Mouse (Mus musculus) intestine, postnatal 0 days (tissue): ENCODE data around the gene Vps37d. TPM values are rescaled to one million over a fixed set of nuclear protein-coding genes. Genes with fewer than 3 reads are reported as not detected.
A peak's percentile ranks its signal among the peaks of the same experiment; 100 is the strongest.

Experiments used
- ATAC-seq: fragments of 200-750 bp; cut with Nextera tagmentation; 2 replicates; pipeline ENCODE4 v1.8.0; 2017; ENCODE audit warnings: mild to moderate bottlenecking, moderate TSS enrichment, moderate library complexity
- H3K27ac ChIP-seq: fragments of 300-500 bp; sonication (generic); 2 replicates; pipeline ENCODE4 v1.5.1; 2014; ENCODE audit warnings: mild to moderate bottlenecking, low read depth, low read length, moderate library complexity
- H3K27me3 ChIP-seq: fragments of 300-500 bp; sonication (generic); replicated peaks from 2 replicates; pipeline ENCODE4 v1.6.1; 2014; ENCODE audit warnings: low read length, mixed read lengths; ENCODE audit not compliant: control insufficient read depth, insufficient read depth
- H3K36me3 ChIP-seq: fragments of 300-500 bp; sonication (generic); 2 replicates; pipeline ENCODE4 v1.6.1; 2014; ENCODE audit warnings: mild to moderate bottlenecking, moderate library complexity; ENCODE audit not compliant: control insufficient read depth, insufficient read depth
- H3K4me1 ChIP-seq: fragments of 300-500 bp; sonication (generic); replicated peaks from 2 replicates; pipeline ENCODE4 v1.6.1; 2014; ENCODE audit warnings: antibody characterized with exemption, low read length, mixed read lengths; ENCODE audit not compliant: control insufficient read depth, insufficient read depth
- H3K4me2 ChIP-seq: fragments of 300-500 bp; sonication (generic); replicated peaks from 2 replicates; pipeline ENCODE4 v1.6.1; 2014; ENCODE audit warnings: low read depth, mild to moderate bottlenecking, moderate library complexity
- H3K4me3 ChIP-seq: fragments of 300-500 bp; sonication (generic); 2 replicates; pipeline ENCODE4 v1.5.1; 2014; ENCODE audit warnings: low read depth, low read length
- H3K9ac ChIP-seq: fragments of 300-500 bp; sonication (generic); 2 replicates; pipeline ENCODE4 v1.6.1; 2014; ENCODE audit warnings: mild to moderate bottlenecking, low read depth, low read length
- H3K9me3 ChIP-seq: fragments of 300-500 bp; sonication (generic); 2 replicates; pipeline ENCODE4 v1.6.1; 2016; ENCODE audit warnings: mixed run types; ENCODE audit not compliant: control insufficient read depth
- CTCF ChIP-seq: sonication (generic); IDR thresholded peaks from 2 replicates; pipeline ENCODE4 v1.5.1; 2016; ENCODE audit warnings: low read depth, mild to moderate bottlenecking, control low read depth, antibody characterized with exemption, moderate library complexity
- WGBS: fragments of 180-500 bp; shearing (Covaris S2); extraction: QIAGEN DNeasy Blood & Tissue Kit; methylation state at CpG from one replicate; pipeline ENCODE4 v1.1.7; 2014; 5-methylcytosine and 5-hydroxymethylcytosine counted together
- polyA plus RNA-seq: library from polyadenylated mRNA; unstranded; fragments of >200 nt; fragmentation: Nextera tagmentation; extraction: Ambion mirVana; gene quantifications from 2 replicates; pipeline ENCODE4 v1.2.1, GENCODE M21; 2015

Gene Vps37d
- polyA plus RNA-seq, 1 experiment from 2014 or later, result 2.9 TPM

DNA sequence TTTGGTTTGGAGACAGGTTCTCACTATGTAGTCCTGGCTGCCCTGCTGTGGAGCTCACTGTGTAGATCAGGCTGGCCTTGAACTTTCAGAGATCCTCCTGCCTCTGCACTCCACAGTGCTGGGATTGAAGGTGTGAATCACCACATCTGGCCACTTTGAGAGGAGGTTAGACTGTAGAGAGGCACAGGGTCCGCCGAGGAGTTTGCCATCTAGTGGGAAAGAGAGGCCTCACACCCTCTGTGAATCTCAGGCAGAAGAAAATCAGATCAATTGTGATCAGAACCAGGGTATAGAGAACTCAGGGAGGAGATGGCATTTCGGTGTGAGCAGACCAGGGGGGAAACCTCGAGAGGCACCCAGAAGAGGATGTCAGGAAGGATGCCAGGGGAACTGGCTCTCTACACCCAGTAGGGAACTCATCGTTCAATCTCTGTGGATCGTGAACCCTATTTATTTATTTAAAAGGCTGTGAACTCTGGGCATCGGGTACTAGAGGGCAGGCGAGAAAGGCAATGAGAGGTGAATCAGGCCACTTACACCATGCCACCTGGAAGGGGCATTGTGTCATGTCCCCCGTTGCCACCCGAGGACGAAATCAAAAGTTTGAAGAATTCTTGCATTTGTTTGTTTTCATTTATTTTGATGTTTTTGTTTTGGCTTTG lies 26.1 kb upstream of the Vps37d start:
- Histone ChIP-seq H3K9me3 (no peaks in the 10 kb centered on the region), H3K4me2 (no peak overlapping the region), H3K27ac (no peak overlapping the region), H3K4me3 (no peak overlapping the region), H3K27me3 (peaks cover 10% of the 10 kb centered on the region), H3K4me1 (no peaks in the 10 kb centered on the region), H3K9ac (no peak overlapping the region), H3K36me3 (no peaks in the 10 kb centered on the region)
- ATAC-seq, result no peak
- WGBS, result 63% methylated on average over 11 of the region's 11 CpGs
- TF ChIP-seq CTCF, result peak; percentile 74

DNA sequence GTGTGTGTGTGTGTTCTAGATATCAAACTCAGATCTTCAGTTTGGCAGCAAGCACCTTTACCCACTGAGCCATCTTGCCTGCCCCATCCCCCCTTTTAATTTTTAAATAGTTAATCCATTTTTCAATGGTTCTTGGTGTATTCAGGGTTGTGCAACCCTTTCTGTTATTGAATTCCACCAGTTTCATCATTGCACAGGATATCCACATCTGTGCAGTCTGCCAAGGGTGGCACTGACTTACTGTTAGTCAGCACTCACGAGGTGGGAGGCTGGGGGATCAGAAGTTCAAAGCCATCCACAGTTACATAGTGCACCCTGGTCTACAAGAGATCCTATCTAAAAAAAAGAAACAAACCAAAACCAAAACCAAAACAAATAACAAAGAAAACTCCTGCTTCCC lies 22.9 kb upstream of the Vps37d start:
- Histone ChIP-seq H3K36me3 (no peaks in the 10 kb centered on the region), H3K4me1 (no peaks in the 10 kb centered on the region), H3K4me2 (no peak overlapping the region), H3K9me3 (no peaks in the 10 kb centered on the region), H3K4me3 (no peak overlapping the region), H3K27ac (no peak overlapping the region), H3K27me3 (peaks cover 4% of the 10 kb centered on the region; the same call in 1 of the 2 replicates), H3K9ac (no peak overlapping the region)
- ATAC-seq, result no peak
- WGBS, result 57% methylated on average over 1 of the region's 1 CpGs
- no peak for TF ChIP-seq CTCF

DNA sequence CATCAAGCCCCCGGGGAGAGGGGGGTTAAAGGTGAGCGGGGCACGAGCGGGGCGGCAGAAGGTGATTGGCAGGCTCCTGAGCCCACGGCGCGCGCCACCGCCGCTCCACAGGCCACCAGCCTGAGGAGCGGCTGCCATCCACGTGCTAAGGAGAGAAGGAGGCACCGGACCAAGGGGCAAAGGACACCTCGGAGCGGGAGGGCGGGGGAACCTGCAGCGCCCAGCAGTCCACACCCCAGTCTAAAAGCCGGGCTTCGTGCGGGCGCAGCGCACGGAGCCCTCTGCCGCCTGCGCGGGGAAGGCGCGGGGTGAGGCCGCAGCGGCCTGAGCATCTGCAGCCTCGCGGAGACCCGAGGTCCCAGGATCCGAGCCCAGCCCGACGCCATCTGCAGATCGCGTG lies 11.6 kb upstream of the Vps37d start, which contains the start of gene Mlxipl:
TSS of gene Mlxipl (plus strand) at position 238 of the 400 bp plus-strand sequence.
- Histone ChIP-seq H3K36me3 (no peaks in the 10 kb centered on the region), H3K27ac (no peak within 1 kb of the TSS), H3K4me3 (peak within 1 kb of the TSS; percentile 7; the same call in 1 of the 2 replicates), H3K4me1 (0 out of 2 replicates have a peak, but pooled peaks cover 4% of the 10 kb centered on the region), H3K4me2 (peak within 1 kb of the TSS; percentile 48), H3K27me3 (peaks cover 40% of the 10 kb centered on the region), H3K9me3 (no peaks in the 10 kb centered on the region), H3K9ac (0 out of 2 replicates have a peak within 1 kb of the TSS, but pooled peaks have one; percentile 7)
- peak; percentile 97 for ATAC-seq
- peak; percentile 65 for TF ChIP-seq CTCF
- WGBS, result 1% methylated on average over 39 of the region's 39 CpGs

DNA sequence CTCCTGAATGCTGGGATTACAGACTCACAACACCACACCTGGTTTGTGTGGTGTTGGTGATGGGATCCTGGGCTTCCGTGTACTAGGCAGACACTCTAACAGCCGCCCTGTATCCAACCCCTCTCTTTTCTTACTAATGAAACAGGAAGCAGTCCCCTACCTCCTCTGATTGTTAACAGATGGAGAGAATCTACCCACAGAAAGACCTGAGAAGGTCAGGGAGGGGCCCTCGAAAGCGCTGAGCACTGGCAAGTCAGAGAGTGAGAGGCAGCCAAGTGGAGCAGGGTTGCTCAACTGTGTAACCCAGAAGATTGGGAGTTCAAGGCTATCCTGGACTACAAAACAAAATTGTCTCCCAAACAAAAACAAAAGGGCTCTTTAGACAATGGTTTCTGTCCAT lies 8.8 kb upstream of the Vps37d start:
- Histone ChIP-seq H3K9ac (no peak overlapping the region), H3K4me2 (no peak overlapping the region), H3K9me3 (no peaks in the 10 kb centered on the region), H3K4me1 (0 out of 2 replicates have a peak, but pooled peaks cover 4% of the 10 kb centered on the region), H3K27ac (no peak overlapping the region), H3K36me3 (no peaks in the 10 kb centered on the region), H3K4me3 (no peak overlapping the region), H3K27me3 (peaks cover 39% of the 10 kb centered on the region)
- 64% methylated on average over 4 of the region's 4 CpGs for WGBS
- TF ChIP-seq CTCF, result no peak
- no peak for ATAC-seq

DNA sequence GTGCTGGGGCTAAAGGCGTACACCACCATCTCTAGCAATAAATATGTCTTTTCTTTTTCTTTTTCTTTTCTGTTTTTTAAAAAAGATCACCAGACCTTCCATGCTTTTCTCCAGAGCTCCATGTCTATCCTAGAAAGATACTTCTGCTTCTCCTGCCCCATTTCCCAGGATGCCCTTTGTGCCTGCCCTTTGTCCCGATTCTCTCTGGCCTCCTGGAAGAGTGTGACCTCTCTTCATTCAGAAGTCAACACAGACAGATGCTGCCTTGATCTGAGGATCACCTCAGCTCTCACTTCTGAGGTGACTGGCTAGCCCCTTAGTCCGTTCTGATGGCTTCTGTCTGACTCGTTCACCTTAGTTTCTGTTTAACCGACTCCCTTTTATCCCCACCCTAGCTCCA lies 2.5 kb upstream of the Vps37d start:
- H3K9ac ChIP-seq, result no peak overlapping the region
- no peak overlapping the region for H3K4me3 ChIP-seq
- H3K9me3 ChIP-seq, result no peaks in the 10 kb centered on the region
- 71% methylated on average over 5 of the region's 5 CpGs for WGBS
- no peaks in the 10 kb centered on the region for H3K36me3 ChIP-seq
- no peak for ATAC-seq
- no peak for TF ChIP-seq CTCF
- no peak overlapping the region for H3K27ac ChIP-seq
- no peaks in the 10 kb centered on the region for H3K4me1 ChIP-seq
- no peak overlapping the region for H3K4me2 ChIP-seq
- no peaks in the 10 kb centered on the region for H3K27me3 ChIP-seq

DNA sequence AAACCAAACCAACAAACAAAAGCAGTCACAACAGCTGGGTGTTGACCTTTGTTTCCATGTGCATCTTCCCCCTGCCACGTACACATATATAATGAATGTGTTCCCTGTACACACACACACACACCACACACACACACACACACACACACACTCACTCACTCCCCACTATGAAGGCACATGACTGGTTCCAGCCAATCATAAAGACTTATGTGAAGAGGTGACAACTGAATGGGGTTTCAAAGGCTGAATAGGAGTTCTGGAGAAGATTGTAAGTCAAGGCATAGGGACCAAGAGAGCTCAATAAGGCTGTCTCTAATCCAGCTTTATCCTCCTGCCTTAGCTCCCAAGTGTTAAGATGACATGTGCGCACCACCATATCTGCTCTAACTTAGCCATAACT lies 1.5 kb upstream of the Vps37d start:
- Histone ChIP-seq H3K4me3 (no peak overlapping the region), H3K36me3 (no peaks in the 10 kb centered on the region), H3K9me3 (no peaks in the 10 kb centered on the region), H3K4me2 (no peak overlapping the region), H3K4me1 (no peaks in the 10 kb centered on the region), H3K27ac (no peak overlapping the region), H3K27me3 (no peaks in the 10 kb centered on the region), H3K9ac (no peak overlapping the region)
- no peak for ATAC-seq
- no peak for TF ChIP-seq CTCF
- WGBS, result 90% methylated on average over 2 of the region's 2 CpGs
